Mouse (Mus musculus): ENCODE results near the gene Cdc6. TPM values are rescaled to one million over a fixed set of nuclear protein-coding genes. Genes with fewer than 3 reads are reported as not detected.
"Not testable (repeated sequence)": the region's sequence is repeated elsewhere in the genome, so short reads cannot be mapped to it uniquely, and the experiment has no call there.

The Cdc6 gene
- polyA plus RNA-seq, 1 experiment, result 0.11 TPM

GRCm38 (mm10) chr11:98907063-98907436 is 551 bp upstream of the Cdc6 start:
- WGBS, result 55% methylated on average over 5 of the region's 5 CpGs
- DNase-seq, result no peak
- Histone ChIP-seq H3K36me3 (ENCODE audit: control insufficient read depth, insufficient read depth, low read length) (no peaks in the 10 kb centered on the region), H3K27ac (ENCODE audit: insufficient read depth, low read depth, low read length) (peak overlapping the region; percentile 32; the same call in 1 of the 2 replicates), H3K4me1 (ENCODE audit: control insufficient read depth, insufficient read depth, low read length) (no peaks in the 10 kb centered on the region), H3K27me3 (replicated peaks; ENCODE audit: control insufficient read depth, insufficient read depth, low read length) (no peaks in the 10 kb centered on the region), H3K4me3 (ENCODE audit: insufficient read depth, low read depth, low read length) (peak overlapping the region; percentile 38)
- TF ChIP-seq CTCF (conservative IDR thresholded peaks at IDR 0.05; ENCODE audit: insufficient read depth, insufficient read length, low read depth, low read length), result no peak
- TF ChIP-seq POLR2A (IDR thresholded peaks at IDR 0.05; ENCODE audit: low read depth, low read length), result no peak

DNA sequence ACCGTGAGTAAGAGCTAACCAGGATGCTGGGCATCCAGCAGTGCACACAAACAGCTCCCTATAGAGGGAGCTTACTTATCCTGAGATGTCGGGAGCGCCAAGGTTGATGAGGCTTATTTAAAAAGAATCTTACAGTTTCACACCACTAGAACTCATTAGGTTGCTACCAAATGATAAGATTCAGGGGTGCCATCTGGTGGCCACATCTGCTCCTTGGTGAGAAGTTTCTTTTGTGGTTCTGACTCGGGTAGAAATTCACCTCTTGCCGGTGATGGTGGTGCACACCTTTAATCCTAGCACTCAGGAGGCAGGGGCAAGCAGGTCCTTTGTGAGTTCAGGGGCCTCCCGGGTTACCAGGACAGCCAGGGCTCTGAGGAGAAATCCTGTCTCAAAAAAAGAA is 2.1 kb downstream of the Cdc6 start:
- 19% methylated on average over 6 of the region's 6 CpGs for WGBS
- TF ChIP-seq POLR2A (IDR thresholded peaks at IDR 0.05; ENCODE audit: low read depth, low read length) (no peak), CTCF (conservative IDR thresholded peaks at IDR 0.05; ENCODE audit: insufficient read depth, insufficient read length, low read depth, low read length) (peak; percentile 49)
- Histone ChIP-seq H3K27me3 (replicated peaks; ENCODE audit: control insufficient read depth, insufficient read depth, low read length) (no peaks in the 10 kb centered on the region), H3K4me1 (ENCODE audit: control insufficient read depth, insufficient read depth, low read length) (no peaks in the 10 kb centered on the region), H3K36me3 (ENCODE audit: control insufficient read depth, insufficient read depth, low read length) (no peaks in the 10 kb centered on the region), H3K4me3 (ENCODE audit: insufficient read depth, low read depth, low read length) (no peak overlapping the region), H3K27ac (ENCODE audit: insufficient read depth, low read depth, low read length) (no peak overlapping the region)
- DNase-seq, result peak; percentile 77

DNA sequence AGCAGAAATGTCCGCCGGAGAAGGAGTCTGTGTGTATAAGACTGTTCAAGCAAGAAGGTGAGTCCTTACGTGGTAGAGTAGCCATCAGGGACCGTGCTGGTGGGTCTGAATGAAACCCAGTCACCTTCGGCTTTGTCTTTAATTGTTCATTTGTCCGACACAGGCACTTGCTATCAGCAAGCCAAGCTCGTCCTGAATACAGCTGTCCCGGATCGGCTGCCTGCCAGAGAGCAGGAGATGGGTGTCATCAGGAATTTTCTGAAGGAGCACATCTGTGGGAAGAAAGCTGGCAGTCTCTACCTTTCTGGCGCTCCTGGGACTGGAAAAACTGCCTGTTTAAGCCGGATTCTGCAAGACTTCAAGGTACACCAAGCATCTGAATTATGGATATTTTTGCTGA is 2.8 kb downstream of the Cdc6 start:
- no peak for DNase-seq
- Histone ChIP-seq H3K4me3 (ENCODE audit: insufficient read depth, low read depth, low read length) (no peak overlapping the region), H3K27ac (ENCODE audit: insufficient read depth, low read depth, low read length) (no peak overlapping the region), H3K27me3 (replicated peaks; ENCODE audit: control insufficient read depth, insufficient read depth, low read length) (no peaks in the 10 kb centered on the region), H3K36me3 (ENCODE audit: control insufficient read depth, insufficient read depth, low read length) (no peaks in the 10 kb centered on the region), H3K4me1 (ENCODE audit: control insufficient read depth, insufficient read depth, low read length) (no peaks in the 10 kb centered on the region)
- WGBS, result 92% methylated on average over 11 of the region's 11 CpGs
- TF ChIP-seq POLR2A (IDR thresholded peaks at IDR 0.05; ENCODE audit: low read depth, low read length) (no peak), CTCF (conservative IDR thresholded peaks at IDR 0.05; ENCODE audit: insufficient read depth, insufficient read length, low read depth, low read length) (no peak)

DNA sequence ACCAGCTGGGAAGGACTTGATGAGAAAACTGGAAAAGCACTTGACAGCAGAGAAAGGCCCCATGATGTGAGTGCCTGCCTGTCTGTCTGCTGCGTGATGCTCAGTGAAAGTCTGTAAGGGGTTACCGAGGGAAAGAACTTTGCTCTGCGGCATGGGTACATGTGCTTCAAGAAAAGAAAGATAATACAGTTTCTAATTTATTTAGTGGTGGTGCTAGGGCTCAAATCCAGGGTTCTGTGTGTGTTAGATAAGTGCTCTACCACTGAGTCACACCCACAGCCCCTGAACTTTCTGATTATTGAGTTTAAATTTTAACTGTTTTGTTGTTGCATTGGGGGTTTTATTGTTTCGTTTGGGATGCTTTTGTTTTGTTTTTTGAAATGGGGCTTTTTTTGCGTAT is 3.9 kb downstream of the Cdc6 start:
- H3K27me3 ChIP-seq (replicated peaks; ENCODE audit: control insufficient read depth, insufficient read depth, low read length), result no peaks in the 10 kb centered on the region
- 91% methylated on average over 5 of the region's 5 CpGs for WGBS
- TF ChIP-seq POLR2A (IDR thresholded peaks at IDR 0.05; ENCODE audit: low read depth, low read length) (no peak), CTCF (conservative IDR thresholded peaks at IDR 0.05; ENCODE audit: insufficient read depth, insufficient read length, low read depth, low read length) (no peak)
- H3K4me1 ChIP-seq (ENCODE audit: control insufficient read depth, insufficient read depth, low read length), result no peaks in the 10 kb centered on the region
- DNase-seq, result no peak
- H3K36me3 ChIP-seq (ENCODE audit: control insufficient read depth, insufficient read depth, low read length), result no peaks in the 10 kb centered on the region
- H3K27ac ChIP-seq (ENCODE audit: insufficient read depth, low read depth, low read length), result no peak overlapping the region
- no peak overlapping the region for H3K4me3 ChIP-seq (ENCODE audit: insufficient read depth, low read depth, low read length)

DNA sequence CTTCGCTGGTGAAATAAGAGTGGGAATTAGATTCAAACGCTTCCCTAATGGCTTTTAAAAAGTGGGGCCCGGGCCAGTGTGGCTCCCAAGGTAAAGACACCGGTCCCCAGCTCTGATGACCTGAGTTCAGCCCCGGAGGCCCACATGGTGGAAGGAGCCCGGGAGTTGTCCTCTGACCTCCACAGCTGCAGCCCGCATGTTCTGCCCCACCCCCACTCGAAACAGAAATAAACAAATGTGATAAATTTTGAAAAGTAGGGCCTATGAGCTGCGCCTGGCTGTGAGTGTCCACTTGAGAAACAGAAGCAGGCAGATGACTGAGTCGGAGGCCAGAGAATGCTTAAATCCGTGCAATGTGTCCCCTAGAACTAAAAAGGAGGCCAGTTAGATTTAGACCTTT is 6.6 kb downstream of the Cdc6 start:
- Histone ChIP-seq H3K4me3 (ENCODE audit: insufficient read depth, low read depth, low read length) (no peak overlapping the region), H3K4me1 (ENCODE audit: control insufficient read depth, insufficient read depth, low read length) (no peaks in the 10 kb centered on the region), H3K27me3 (replicated peaks; ENCODE audit: control insufficient read depth, insufficient read depth, low read length) (no peaks in the 10 kb centered on the region), H3K27ac (ENCODE audit: insufficient read depth, low read depth, low read length) (no peak overlapping the region), H3K36me3 (ENCODE audit: control insufficient read depth, insufficient read depth, low read length) (no peaks in the 10 kb centered on the region)
- no peak for DNase-seq
- TF ChIP-seq CTCF (conservative IDR thresholded peaks at IDR 0.05; ENCODE audit: insufficient read depth, insufficient read length, low read depth, low read length) (no peak), POLR2A (IDR thresholded peaks at IDR 0.05; ENCODE audit: low read depth, low read length) (no peak)
- WGBS, result 68% methylated on average over 11 of the region's 11 CpGs

DNA sequence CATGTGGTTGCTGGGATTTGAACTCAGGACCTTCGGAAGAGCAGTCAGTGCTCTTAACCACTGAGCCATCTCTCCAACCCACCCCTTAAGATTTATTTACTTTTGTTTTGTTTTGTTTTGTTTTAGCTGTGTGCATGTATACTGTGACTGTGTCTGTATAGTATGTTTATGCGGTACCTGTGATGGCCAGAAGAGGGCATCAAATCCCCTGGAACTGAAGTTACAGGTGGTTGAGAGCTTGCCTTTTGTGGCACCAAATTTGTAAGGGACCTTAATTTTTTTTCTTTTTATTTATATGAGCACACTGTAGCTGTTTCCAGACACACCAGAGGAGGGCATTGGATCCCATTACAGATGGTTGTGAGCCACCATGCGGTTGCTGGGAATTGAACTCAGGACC is 8.8 kb downstream of the Cdc6 start:
- H3K36me3 ChIP-seq (ENCODE audit: control insufficient read depth, insufficient read depth, low read length); DNase-seq; H3K27ac ChIP-seq (ENCODE audit: insufficient read depth, low read depth, low read length); H3K4me1 ChIP-seq (ENCODE audit: control insufficient read depth, insufficient read depth, low read length); H3K27me3 ChIP-seq (replicated peaks; ENCODE audit: control insufficient read depth, insufficient read depth, low read length); H3K4me3 ChIP-seq (ENCODE audit: insufficient read depth, low read depth, low read length): not testable (repeated sequence)
- TF ChIP-seq CTCF (conservative IDR thresholded peaks at IDR 0.05; ENCODE audit: insufficient read depth, insufficient read length, low read depth, low read length), result 0 out of 2 replicates have a peak, but pooled peaks have one; percentile 28
- 92% methylated on average over 3 of the region's 3 CpGs for WGBS

DNA sequence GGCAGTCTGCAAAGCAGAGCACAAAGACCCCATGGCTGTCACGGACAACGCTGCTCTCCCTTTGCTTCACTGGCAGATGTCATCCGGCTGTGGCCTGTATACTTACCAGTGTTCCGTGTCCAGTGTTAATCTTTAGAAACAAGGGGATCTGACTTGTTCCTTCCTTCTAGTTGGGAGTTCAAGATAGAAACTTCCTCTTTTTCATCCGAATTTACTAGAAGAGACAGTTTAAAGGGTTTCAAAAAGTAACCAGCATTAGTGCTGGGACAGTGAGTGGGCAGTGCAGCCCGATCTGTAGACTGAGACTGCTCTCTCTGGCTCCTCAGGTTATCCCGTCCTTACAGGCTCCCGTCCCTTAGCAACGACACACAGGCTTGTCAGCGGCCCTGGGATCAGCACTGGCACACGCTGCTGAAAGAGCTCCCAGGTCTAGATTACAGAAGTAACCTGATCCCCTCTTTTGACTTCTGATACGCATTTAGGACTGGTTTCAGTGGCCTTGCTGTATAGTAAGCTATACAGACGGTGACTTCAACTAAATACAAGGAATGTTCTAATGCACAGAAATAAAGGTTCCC is 9.9 kb downstream of the Cdc6 start:
- DNase-seq, result no peak
- Histone ChIP-seq H3K36me3 (ENCODE audit: control insufficient read depth, insufficient read depth, low read length) (no peaks in the 10 kb centered on the region), H3K27ac (ENCODE audit: insufficient read depth, low read depth, low read length) (no peak overlapping the region), H3K4me3 (ENCODE audit: insufficient read depth, low read depth, low read length) (no peak overlapping the region), H3K4me1 (ENCODE audit: control insufficient read depth, insufficient read depth, low read length) (no peaks in the 10 kb centered on the region; the same call in 1 of the 2 replicates), H3K27me3 (replicated peaks; ENCODE audit: control insufficient read depth, insufficient read depth, low read length) (no peaks in the 10 kb centered on the region)
- no peak for TF ChIP-seq POLR2A (IDR thresholded peaks at IDR 0.05; ENCODE audit: low read depth, low read length)
- no peak for TF ChIP-seq CTCF (conservative IDR thresholded peaks at IDR 0.05; ENCODE audit: insufficient read depth, insufficient read length, low read depth, low read length)
- 80% methylated on average over 13 of the region's 13 CpGs for WGBS
